Mouse (Mus musculus) gastrocnemius, postnatal 36 days (tissue): ENCODE results near the gene Smim12. TPM values are rescaled to one million over a fixed set of nuclear protein-coding genes. Genes with fewer than 3 reads are reported as not detected.

Experiments
- total RNA-seq, 2 experiments: library from RNA; stranded (reverse); gene quantifications; 2 replicates each; pipeline ENCODE4 v1.2.3; 2021

The Smim12 gene
- total RNA-seq, 2 experiments from 2014 or later: 29.7 to 34.2 TPM

Other genes with a start within 250 kb of the Smim12 start
- gene Sfpq, start 222.5 kb upstream of the Smim12 start, total RNA-seq: 10 to 100 TPM; 46.7 to 58.7 TPM
- gene Zmym1, start 182.6 kb upstream of the Smim12 start, total RNA-seq: 1 to 10 TPM; 4.2 to 4.5 TPM
- gene Zmym6, start 166.4 kb upstream of the Smim12 start, total RNA-seq: 1 to 10 TPM; 3.4 to 4.7 TPM
- gene Tmem35b, start 120.1 kb upstream of the Smim12 start, total RNA-seq: 1 to 10 TPM in 1 of 2 experiments, under 1 TPM in 1; 0.77 to 1.2 TPM
- under 1 TPM in 1 of 2 experiments, not detected in 1; 0.23 TPM for gene Dlgap3, start 74.6 kb upstream of the Smim12 start, total RNA-seq
- 1 to 10 TPM; 4.4 TPM for gene Gja4, start 70.3 kb downstream of the Smim12 start, total RNA-seq
- not detected for gene Gjb3, start 87.1 kb downstream of the Smim12 start, total RNA-seq
- gene Gjb4, start 110.3 kb downstream of the Smim12 start, total RNA-seq: not detected
- under 1 TPM in 1 of 2 experiments, not detected in 1; 0.25 TPM for gene Gjb5, start 114.4 kb downstream of the Smim12 start, total RNA-seq